Mouse (Mus musculus) limb, embryonic 12.5 days (tissue): Measurements from ENCODE around the gene Creb3l2. TPM values are rescaled to one million over a fixed set of nuclear protein-coding genes. Genes with fewer than 3 reads are reported as not detected.

ENCODE experiments used
- ATAC-seq: fragments of 200-750 bp; cut with Nextera tagmentation; 2 replicates; pipeline ENCODE4 v1.8.0; 2017; ENCODE audit warnings: low read depth, moderate TSS enrichment; ENCODE audit not compliant: insufficient number of reproducible peaks, insufficient read depth, low FRiP score, low TSS enrichment
- H3K27ac ChIP-seq: fragments of 300-500 bp; sonication (generic); 2 replicates; pipeline ENCODE4 v1.5.1; 2016; ENCODE audit warnings: mild to moderate bottlenecking, moderate library complexity
- H3K27me3 ChIP-seq: fragments of 300-500 bp; sonication (generic); 2 replicates; pipeline ENCODE4 v1.6.1; 2016; ENCODE audit warnings: mild to moderate bottlenecking, moderate library complexity
- H3K36me3 ChIP-seq: fragments of 300-500 bp; sonication (generic); 2 replicates; pipeline ENCODE4 v1.6.1; 2016; ENCODE audit warnings: mild to moderate bottlenecking, moderate library complexity
- H3K4me1 ChIP-seq: fragments of 300-500 bp; sonication (generic); replicated peaks from 2 replicates; pipeline ENCODE4 v1.6.1; 2016
- H3K4me2 ChIP-seq: fragments of 300-500 bp; sonication (generic); 2 replicates; pipeline ENCODE4 v1.6.1; 2016; ENCODE audit warnings: mild to moderate bottlenecking, moderate library complexity
- H3K4me3 ChIP-seq: fragments of 300-500 bp; sonication (generic); replicated peaks from 2 replicates; pipeline ENCODE4 v1.5.1; 2016; ENCODE audit warnings: mild to moderate bottlenecking
- H3K9ac ChIP-seq: fragments of 300-500 bp; sonication (generic); replicated peaks from 2 replicates; pipeline ENCODE4 v1.6.1; 2016; ENCODE audit warnings: mild to moderate bottlenecking, moderate library complexity
- H3K9me3 ChIP-seq: fragments of 300-500 bp; sonication (generic); 2 replicates; pipeline ENCODE4 v1.6.1; 2016; ENCODE audit warnings: mild to moderate bottlenecking, moderate library complexity
- WGBS: fragments of 180-500 bp; shearing (Covaris S2); methylation state at CpG from one replicate; pipeline ENCODE4 v1.1.7; 2016; 5-methylcytosine and 5-hydroxymethylcytosine counted together
- polyA plus RNA-seq: library from polyadenylated mRNA; unstranded; fragments of >200 nt; fragmentation: Nextera tagmentation; extraction: Ambion mirVana; gene quantifications from 2 replicates; pipeline ENCODE4 v1.2.1, GENCODE M21; 2016

Gene Creb3l2
- 26.4 and 30.7 TPM in 2 replicates for polyA plus RNA-seq

DNA sequence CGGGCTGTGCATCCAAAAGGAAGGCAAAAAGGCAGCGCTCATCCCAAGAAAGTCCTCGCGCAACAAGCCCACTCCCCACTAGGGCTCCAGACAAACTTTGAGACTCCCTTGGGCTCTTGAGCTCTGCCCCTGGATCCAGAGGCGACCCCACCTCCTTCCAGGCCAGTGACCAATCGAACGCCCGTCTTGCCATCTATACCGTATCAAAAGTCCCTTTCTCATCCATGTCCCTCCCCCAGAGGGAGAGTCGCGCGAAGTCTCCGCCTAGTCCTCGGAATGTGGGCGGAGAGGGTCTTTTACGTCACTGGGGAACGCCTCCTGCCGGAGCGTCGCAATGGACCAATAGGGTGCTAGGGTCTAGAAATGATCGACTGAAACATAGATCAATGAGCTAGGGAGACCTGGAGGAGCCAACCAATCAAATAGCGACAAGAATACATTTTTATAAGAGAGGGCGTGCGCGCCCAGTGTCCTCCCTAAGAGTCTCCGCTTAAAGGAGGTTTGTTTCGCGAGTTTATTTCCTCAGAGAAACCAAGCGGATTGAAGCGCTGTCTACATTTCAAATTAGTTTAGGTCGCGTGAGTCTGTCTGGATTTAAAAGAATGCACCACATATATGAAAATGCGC lies at the start of gene Creb3l2:
Creb3l2 (minus strand) TSS at position 106 of the 627 bp plus-strand sequence.
- peak; percentile 99 for ATAC-seq
- H3K27me3 ChIP-seq = no peaks in the 10 kb centered on the region
- under 1% methylated on average over 33 of the region's 33 CpGs for WGBS

GRCm38 (mm10) chr6:37486502-37486901 lies 44.6 kb upstream of the Creb3l2 start:
- H3K9ac ChIP-seq = no peak overlapping the region
- no peaks in the 10 kb centered on the region for H3K36me3 ChIP-seq
- 77% methylated on average over 4 of the region's 4 CpGs for WGBS
- H3K27ac ChIP-seq = no peak overlapping the region
- no peak for ATAC-seq
- H3K4me2 ChIP-seq = no peak overlapping the region
- H3K4me1 ChIP-seq = no peaks in the 10 kb centered on the region
- no peaks in the 10 kb centered on the region for H3K9me3 ChIP-seq
- H3K4me3 ChIP-seq = no peak overlapping the region
- H3K27me3 ChIP-seq = no peaks in the 10 kb centered on the region

More for the DNA sequence above, at the start of gene Creb3l2:
- Histone ChIP-seq H3K9me3 (no peaks in the 10 kb centered on the region), H3K4me3 (peak within 1 kb of the TSS; percentile 89), H3K4me2 (peak within 1 kb of the TSS; percentile 75), H3K4me1 (peaks cover 34% of the 10 kb centered on the region), H3K27ac (peak within 1 kb of the TSS; percentile 97), H3K36me3 (peaks cover 3% of the 10 kb centered on the region; the same call in 1 of the 2 replicates), H3K9ac (peak within 1 kb of the TSS; percentile 94)

- Histone ChIP-seq H3K4me2 (no peak overlapping the region), H3K9ac (no peak overlapping the region), H3K4me1 (no peaks in the 10 kb centered on the region), H3K36me3 (no peaks in the 10 kb centered on the region), H3K4me3 (no peak overlapping the region), H3K27me3 (no peaks in the 10 kb centered on the region), H3K9me3 (no peaks in the 10 kb centered on the region), H3K27ac (no peak overlapping the region)
- ATAC-seq = no peak
- WGBS = 75% methylated on average over 1 of the region's 1 CpGs
These were observed 42.7 kb upstream of the Creb3l2 start for GRCm38 (mm10) chr6:37484588-37485070.

DNA sequence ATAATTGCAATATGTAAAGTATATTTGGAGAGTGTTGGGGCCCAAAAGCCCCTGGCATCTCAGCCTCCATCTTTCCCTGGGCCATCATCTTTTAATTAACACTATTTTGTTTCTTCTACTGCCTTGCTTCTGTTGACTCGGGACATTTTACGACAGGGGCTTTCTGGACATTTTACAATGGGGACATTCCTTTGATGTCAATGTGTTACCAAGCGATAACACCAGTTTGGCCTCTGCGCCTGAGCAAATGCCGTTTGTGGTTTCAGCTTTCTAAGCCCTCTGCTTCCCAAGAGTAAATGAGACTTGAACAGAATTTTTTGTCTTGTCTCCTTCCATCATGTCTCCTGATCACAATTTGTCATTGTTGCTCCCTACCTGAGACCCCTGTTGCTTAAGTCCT lies 41.3 kb upstream of the Creb3l2 start:
- H3K9me3 ChIP-seq = no peaks in the 10 kb centered on the region
- no peak overlapping the region for H3K4me3 ChIP-seq
- 7% methylated on average over 5 of the region's 5 CpGs for WGBS
- no peak overlapping the region for H3K4me2 ChIP-seq
- ATAC-seq = no peak
- H3K36me3 ChIP-seq = no peaks in the 10 kb centered on the region
- no peaks in the 10 kb centered on the region for H3K27me3 ChIP-seq
- H3K9ac ChIP-seq = no peak overlapping the region
- H3K27ac ChIP-seq = no peak overlapping the region
- H3K4me1 ChIP-seq = no peaks in the 10 kb centered on the region

DNA sequence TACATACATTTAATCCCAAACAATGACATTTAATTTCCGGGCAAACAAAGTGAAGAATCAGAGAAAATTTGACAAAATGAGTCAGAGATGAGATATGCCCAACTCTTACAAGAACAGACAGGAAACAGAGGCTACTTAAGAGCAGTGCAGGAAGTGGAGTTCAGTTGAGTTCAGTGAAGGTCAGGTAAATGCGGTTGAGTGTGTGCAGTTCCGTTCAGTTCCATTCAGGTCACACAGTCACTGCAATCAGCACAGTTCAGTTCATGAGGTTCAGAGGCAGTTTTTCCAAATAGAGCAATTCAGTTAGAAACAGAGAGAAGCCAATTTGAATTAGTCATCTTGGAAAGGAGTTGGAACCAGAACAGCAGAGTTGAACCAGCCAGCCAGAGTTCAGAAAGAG lies 39.2 kb upstream of the Creb3l2 start:
- WGBS = 87% methylated on average over 3 of the region's 3 CpGs
- H3K27ac ChIP-seq = no peak overlapping the region

DNA sequence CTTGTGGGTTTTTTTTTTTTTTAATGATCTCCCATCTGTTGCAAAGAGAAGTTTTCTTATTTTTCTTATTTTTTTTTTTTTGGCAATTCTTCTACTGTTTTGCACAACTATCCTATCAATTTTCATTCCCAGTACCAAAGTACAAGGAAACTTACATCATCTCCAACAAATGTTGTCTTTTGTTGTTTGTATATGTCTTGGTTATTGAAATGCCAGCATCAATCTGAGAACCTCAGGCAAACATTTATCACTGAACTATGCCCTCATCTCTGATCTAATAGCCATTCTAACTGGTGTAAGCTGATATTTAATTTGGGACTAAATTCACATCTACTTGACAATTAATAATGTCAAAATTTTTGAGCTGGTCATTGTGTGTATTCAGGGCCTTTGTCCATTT lies 38.1 kb upstream of the Creb3l2 start:
- no peaks in the 10 kb centered on the region for H3K36me3 ChIP-seq
- no peaks in the 10 kb centered on the region for H3K27me3 ChIP-seq
- no peak overlapping the region for H3K27ac ChIP-seq
- H3K4me1 ChIP-seq = no peaks in the 10 kb centered on the region
- ATAC-seq = no peak
- H3K9ac ChIP-seq = no peak overlapping the region
- H3K9me3 ChIP-seq = no peaks in the 10 kb centered on the region
- H3K4me3 ChIP-seq = no peak overlapping the region
- no peak overlapping the region for H3K4me2 ChIP-seq

More for the DNA sequence above, 39.2 kb upstream of the Creb3l2 start:
- Histone ChIP-seq H3K4me3 (no peak overlapping the region), H3K9ac (no peak overlapping the region), H3K9me3 (no peaks in the 10 kb centered on the region), H3K4me1 (no peaks in the 10 kb centered on the region), H3K4me2 (no peak overlapping the region), H3K27me3 (no peaks in the 10 kb centered on the region), H3K36me3 (no peaks in the 10 kb centered on the region)
- no peak for ATAC-seq

DNA sequence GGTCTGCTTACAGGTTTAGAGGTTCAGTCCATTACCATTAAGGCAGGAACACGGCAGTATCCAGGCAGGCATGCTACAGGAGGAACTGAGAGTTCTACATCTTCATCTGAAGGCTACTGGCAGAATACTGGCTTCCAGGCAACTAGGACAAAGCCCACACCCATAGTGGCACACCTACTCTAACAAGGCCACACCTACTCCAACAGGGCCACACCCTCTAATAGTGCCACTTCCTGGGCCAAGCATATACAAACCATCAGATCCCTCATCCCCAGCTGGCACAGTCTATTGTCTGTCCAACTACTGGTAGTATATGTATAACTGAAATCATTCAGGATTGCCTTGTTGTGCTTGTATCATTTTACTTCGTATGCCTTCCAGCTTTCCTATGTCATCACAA lies 36.5 kb upstream of the Creb3l2 start:
- H3K9me3 ChIP-seq = no peaks in the 10 kb centered on the region
- no peak for ATAC-seq
- no peak overlapping the region for H3K4me2 ChIP-seq
- no peaks in the 10 kb centered on the region for H3K4me1 ChIP-seq
- no peak overlapping the region for H3K27ac ChIP-seq
- no peak overlapping the region for H3K9ac ChIP-seq
- no peaks in the 10 kb centered on the region for H3K27me3 ChIP-seq
- WGBS = 98% methylated on average over 2 of the region's 2 CpGs
- no peak overlapping the region for H3K4me3 ChIP-seq
- H3K36me3 ChIP-seq = no peaks in the 10 kb centered on the region

DNA sequence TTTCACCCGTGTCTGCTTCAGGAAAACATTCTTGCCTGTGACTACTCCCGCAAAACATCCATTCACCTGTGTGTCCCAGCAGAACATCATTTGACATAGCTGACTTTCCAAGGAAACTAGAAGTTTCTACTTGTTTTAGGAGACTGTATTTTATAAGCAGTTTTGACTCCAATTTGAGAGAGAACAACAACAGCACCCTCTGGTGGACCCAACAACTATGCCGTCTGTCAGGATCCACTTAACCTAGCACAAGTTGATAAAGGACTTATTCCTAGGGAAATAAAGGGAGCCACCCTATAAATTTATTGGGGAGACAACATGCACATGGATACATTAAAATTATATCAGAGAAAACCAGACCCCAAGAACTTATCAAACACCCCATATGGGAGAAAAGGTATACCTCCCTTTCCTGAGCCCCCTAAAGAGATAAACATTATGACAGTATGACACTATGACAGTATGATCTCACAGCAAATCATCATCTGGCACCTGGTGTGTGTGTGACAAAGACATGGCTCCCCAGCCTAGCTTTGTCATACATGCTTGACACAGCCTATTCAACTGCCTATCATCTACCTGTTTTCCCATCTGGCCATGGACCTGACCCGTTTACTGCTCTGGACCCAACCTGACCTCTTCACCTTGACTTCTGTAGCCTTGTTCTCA lies 31.9 kb upstream of the Creb3l2 start:
- Histone ChIP-seq H3K9me3 (peaks cover 5% of the 10 kb centered on the region; the same call in 1 of the 2 replicates), H3K36me3 (no peaks in the 10 kb centered on the region), H3K27me3 (no peaks in the 10 kb centered on the region), H3K9ac (no peak overlapping the region), H3K4me2 (no peak overlapping the region), H3K27ac (no peak overlapping the region), H3K4me3 (no peak overlapping the region), H3K4me1 (no peaks in the 10 kb centered on the region)
- WGBS = 85% methylated on average over 4 of the region's 4 CpGs
- no peak for ATAC-seq

GRCm38 (mm10) chr6:37470216-37470615 lies 28.3 kb upstream of the Creb3l2 start:
- ATAC-seq = no peak
- peaks cover 6% of the 10 kb centered on the region for H3K4me1 ChIP-seq
- no peak overlapping the region for H3K27ac ChIP-seq
- H3K4me3 ChIP-seq = no peak overlapping the region
- H3K36me3 ChIP-seq = no peaks in the 10 kb centered on the region
- no peak overlapping the region for H3K9ac ChIP-seq
- 85% methylated on average over 4 of the region's 4 CpGs for WGBS
- H3K4me2 ChIP-seq = no peak overlapping the region
- H3K9me3 ChIP-seq = peaks cover 5% of the 10 kb centered on the region; the same call in 1 of the 2 replicates
- no peaks in the 10 kb centered on the region for H3K27me3 ChIP-seq

GRCm38 (mm10) chr6:37465847-37466246 lies 23.9 kb upstream of the Creb3l2 start:
- Histone ChIP-seq H3K36me3 (no peaks in the 10 kb centered on the region), H3K4me3 (no peak overlapping the region), H3K9me3 (no peaks in the 10 kb centered on the region), H3K27me3 (no peaks in the 10 kb centered on the region), H3K9ac (no peak overlapping the region), H3K27ac (peak overlapping the region; percentile 87), H3K4me2 (no peak overlapping the region), H3K4me1 (peaks cover 7% of the 10 kb centered on the region)
- WGBS = 24% methylated on average over 5 of the region's 5 CpGs
- ATAC-seq = 0 out of 2 replicates have a peak, but pooled peaks have one; percentile 37

DNA sequence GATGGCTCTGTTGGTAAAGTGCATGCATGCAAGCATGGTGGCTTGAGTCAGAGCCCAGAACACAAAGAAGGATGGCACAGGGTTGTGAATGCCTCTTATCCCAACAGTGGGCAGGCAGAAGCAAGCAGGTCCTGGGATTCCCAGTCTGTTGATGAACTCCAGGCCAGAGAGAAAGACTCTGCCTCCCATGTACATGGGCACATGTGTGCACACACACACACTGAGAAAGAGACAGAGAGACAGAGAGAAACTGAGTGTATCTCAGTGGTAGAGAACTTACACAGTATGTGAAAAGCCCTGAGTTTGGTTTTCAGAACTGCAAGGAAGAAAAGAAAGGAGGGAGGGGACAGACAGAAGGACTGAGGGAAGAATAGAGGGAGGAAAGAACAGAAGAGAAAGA lies 23.4 kb upstream of the Creb3l2 start:
- Histone ChIP-seq H3K9ac (no peak overlapping the region), H3K4me2 (no peak overlapping the region), H3K9me3 (no peaks in the 10 kb centered on the region), H3K27ac (peak overlapping the region; percentile 87), H3K27me3 (no peaks in the 10 kb centered on the region), H3K36me3 (no peaks in the 10 kb centered on the region), H3K4me3 (no peak overlapping the region), H3K4me1 (peaks cover 7% of the 10 kb centered on the region)
- ATAC-seq = no peak
